Mouse (Mus musculus) layer of hippocampus, postnatal 36 days (tissue): ENCODE data around the gene Irf5. TPM values are rescaled to one million over a fixed set of nuclear protein-coding genes. Genes with fewer than 3 reads are reported as not detected.

ENCODE experiments used
- total RNA-seq, 2 experiments: library from RNA; stranded (reverse); gene quantifications; 2 replicates each; pipeline ENCODE4 v1.2.3; 2021

Irf5 gene
- total RNA-seq, 2 experiments from 2014 or later: 4.5 to 4.8 TPM

Other genes starting within 250 kb of the Irf5 start
- under 1 TPM; 0.60 to 0.86 TPM for gene Fam71f2, start 247.0 kb upstream of the Irf5 start, total RNA-seq
- not detected for gene Fam71f1, start 207.5 kb upstream of the Irf5 start, total RNA-seq
- 10 to 100 TPM; 67.7 to 70.1 TPM for gene Calu, start 178.6 kb upstream of the Irf5 start, total RNA-seq
- gene Opn1sw, start 138.2 kb upstream of the Irf5 start, total RNA-seq: not detected
- gene Ccdc136, start 130.3 kb upstream of the Irf5 start, total RNA-seq: 10 to 100 TPM; 62.7 to 64.8 TPM
- gene Flnc, start 93.4 kb upstream of the Irf5 start, total RNA-seq: 1 to 10 TPM; 1.1 to 1.2 TPM
- 100 to 1,000 TPM; 242 to 264 TPM for gene Atp6v1f, start 58.9 kb upstream of the Irf5 start, total RNA-seq
- 1 to 10 TPM; 1.2 to 2.0 TPM for gene Atp6v1fnb, start 55.2 kb upstream of the Irf5 start, total RNA-seq
- gene Kcp, start 18.7 kb upstream of the Irf5 start, total RNA-seq: 1 to 10 TPM; 1.7 to 1.9 TPM
- 10 to 100 TPM; 72.3 to 73.1 TPM for gene Tnpo3, start 83.3 kb downstream of the Irf5 start, total RNA-seq
- gene Tspan33, start 167.6 kb downstream of the Irf5 start, total RNA-seq: 10 to 100 TPM; 34.4 to 36.3 TPM
- 10 to 100 TPM; 16.6 to 17.4 TPM for gene Smo, start 208.9 kb downstream of the Irf5 start, total RNA-seq
- gene Ahcyl2, start 241.4 kb downstream of the Irf5 start, total RNA-seq: 100 to 1,000 TPM; 232 to 261 TPM